Mouse (Mus musculus) thymus, adult 2 months (tissue): ENCODE measurements around the gene Sirt4.

Source experiments
- CTCF ChIP-seq: fragments of 200-500 bp; IDR thresholded peaks from 2 replicates; pipeline ENCODE4 v1.5.1; 2012; ENCODE audit warnings: mild to moderate bottlenecking, control low read depth, low read length, moderate library complexity, borderline replicate concordance; ENCODE audit not compliant: control insufficient read depth, poor library complexity, insufficient read depth; ENCODE audit errors: extremely low read depth
- POLR2A ChIP-seq: fragments of 200-500 bp; IDR thresholded peaks from 2 replicates; pipeline ENCODE4 v1.6.1; 2012; ENCODE audit warnings: mild to moderate bottlenecking, low read length, control low read depth, moderate library complexity; ENCODE audit not compliant: control insufficient read depth, poor library complexity, insufficient read depth; ENCODE audit errors: extremely low read depth

- TF ChIP-seq CTCF (no peak), POLR2A (no peak)
Measured at GRCm38 (mm10) chr5:115487353-115487752, 2.8 kb upstream of the Sirt4 start.
